ENCODE assay signal across 8 mouse cellular contexts in genomic region chr12:111757561-111758325, GRCm38 (mm10). TPM values are rescaled to one million over a fixed set of nuclear protein-coding genes. Genes with fewer than 3 reads are reported as not detected.
DNase-seq lines count a peak whose midpoint lies in the region; ATAC-seq lines count a peak whose summit lies in the region.

No protein-coding gene starts in this region.

- H3K79me2 ChIP-seq in macrophage (ENCODE audit: inconsistent target) = peaks cover 39% of the 10 kb centered on the region

- no peak for DNase-seq in heart, postnatal 36 days
- DNase-seq in ZHBTc4 (ENCODE audit: low read depth, low spot score) = peak; percentile 45
- no peak for DNase-seq in left cerebral cortex, postnatal 10 days (ENCODE audit: extremely low spot score in 1 of 2, low spot score in 2 of 2)
- DNase-seq in spleen, adult 12 weeks (ENCODE audit: low spot score) = no peak
- DNase-seq in layer of hippocampus, adult 11-12 months (ENCODE audit: low spot score) = no peak

- WGBS in heart, embryonic 15.5 days = 59% methylated on average over 10 of the region's 10 CpGs
- 47% methylated on average over 10 of the region's 10 CpGs for WGBS in forebrain, embryonic 13.5 days
- 71% methylated on average over 10 of the region's 10 CpGs for WGBS in macrophage (ENCODE audit: missing documents)

- no peak for ATAC-seq in heart, embryonic 15.5 days (replicated peaks; ENCODE audit: insufficient number of reproducible peaks, insufficient read depth, low FRiP score, low read depth)
- ATAC-seq in forebrain, embryonic 13.5 days = no peak

- H3K4me3 ChIP-seq in heart, embryonic 15.5 days = peak overlapping the region; percentile 94
- peak overlapping the region; percentile 94 for H3K4me3 ChIP-seq in forebrain, embryonic 13.5 days
- H3K4me3 ChIP-seq in macrophage (ENCODE audit: inconsistent target) = peak overlapping the region; percentile 23

- H3K9ac ChIP-seq in heart, embryonic 15.5 days = peak overlapping the region; percentile 94
- peak overlapping the region; percentile 99 for H3K9ac ChIP-seq in forebrain, embryonic 13.5 days

- intact Hi-C loops in heart, postnatal 36 days (cut with DNase I) = no loop called here
- intact Hi-C loops in left cerebral cortex, postnatal 10 days (cut with DNase I) = no loop called here

- peak overlapping the region; percentile 91; the same call in 1 of the 2 replicates for H3K27ac ChIP-seq in heart, embryonic 15.5 days
- H3K27ac ChIP-seq in forebrain, embryonic 13.5 days = peak overlapping the region; percentile 93
- H3K27ac ChIP-seq in macrophage = no peak overlapping the region

- H3K27me3 ChIP-seq in heart, embryonic 15.5 days = no peaks in the 10 kb centered on the region
- no peaks in the 10 kb centered on the region for H3K27me3 ChIP-seq in forebrain, embryonic 13.5 days

- H3K4me2 ChIP-seq in heart, embryonic 15.5 days = peak overlapping the region; percentile 93
- peak overlapping the region; percentile 97 for H3K4me2 ChIP-seq in forebrain, embryonic 13.5 days

- H3K9me3 ChIP-seq in heart, embryonic 15.5 days (replicated peaks) = no peaks in the 10 kb centered on the region
- H3K9me3 ChIP-seq in forebrain, embryonic 13.5 days (replicated peaks) = no peaks in the 10 kb centered on the region

- no peaks in the 10 kb centered on the region for H3K36me3 ChIP-seq in heart, embryonic 15.5 days
- peaks cover 5% of the 10 kb centered on the region for H3K36me3 ChIP-seq in forebrain, embryonic 13.5 days (ENCODE audit: poor library complexity, severe bottlenecking)
- H3K36me3 ChIP-seq in macrophage (ENCODE audit: inconsistent target) = 0 out of 2 replicates have a peak, but pooled peaks cover 6% of the 10 kb centered on the region

- peaks cover 46% of the 10 kb centered on the region for H3K4me1 ChIP-seq in heart, embryonic 15.5 days (replicated peaks)
- H3K4me1 ChIP-seq in forebrain, embryonic 13.5 days = peaks cover 40% of the 10 kb centered on the region

RNA-seq across cellular contexts. Expression of gene Klc1, which starts 0.9 kb away (rescaled TPM):
- polyA plus RNA-seq in heart, embryonic 15.5 days (2015; fragmentation: Nextera tagmentation; extraction: Ambion mirVana) = 105 and 126 TPM in 2 replicates
- 10 to 100 TPM; 84.4 to 94.2 TPM for total RNA-seq in heart, postnatal 36 days (2021)
- polyA plus RNA-seq in forebrain, embryonic 13.5 days (2015; fragmentation: Nextera tagmentation; extraction: Ambion mirVana) = 319 and 339 TPM in 2 replicates
- total RNA-seq in macrophage (2018; cell fraction: chromatin; rRNA removed) = 100 to 1,000 TPM; 209 to 782 (median 387) TPM
- 10 to 100 TPM; 52.3 to 86.8 (median 72.7) TPM for total RNA-seq in macrophage (2018; cell fraction: cytosol; rRNA removed)
- total RNA-seq in macrophage (2018; cell fraction: nucleus; rRNA removed) = 100 to 1,000 TPM in 25 of 26 experiments, 10 to 100 TPM in 1; 84.1 to 254 (median 153) TPM
- 70.3 to 119 TPM (median 70.6 TPM) in 3 replicates for polyA plus RNA-seq in macrophage (2018)
- total RNA-seq in left cerebral cortex, postnatal 10 days (2021) = 100 to 1,000 TPM; 901 to 907 TPM

RNA-seq across cellular contexts. Expression of gene Apopt1, which starts 44.7 kb away (rescaled TPM):
- 41.3 and 41.5 TPM in 2 replicates for polyA plus RNA-seq in heart, embryonic 15.5 days (2015; fragmentation: Nextera tagmentation; extraction: Ambion mirVana)
- 10 to 100 TPM; 38.4 to 40.6 TPM for total RNA-seq in heart, postnatal 36 days (2021)
- polyA plus RNA-seq in forebrain, embryonic 13.5 days (2015; fragmentation: Nextera tagmentation; extraction: Ambion mirVana) = 52.6 and 56.2 TPM in 2 replicates
- 10 to 100 TPM in 19 of 26 experiments, 1 to 10 TPM in 7; 5.3 to 34.1 (median 17.7) TPM for total RNA-seq in macrophage (2018; cell fraction: chromatin; rRNA removed)
- total RNA-seq in macrophage (2018; cell fraction: cytosol; rRNA removed) = 10 to 100 TPM; 20.9 to 34.0 (median 27.7) TPM
- total RNA-seq in macrophage (2018; cell fraction: nucleus; rRNA removed) = 10 to 100 TPM in 14 of 26 experiments, 1 to 10 TPM in 12; 4.4 to 26.4 (median 12.6) TPM
- polyA plus RNA-seq in macrophage (2018) = 25.8 to 45.9 TPM (median 27.0 TPM) in 3 replicates
- total RNA-seq in left cerebral cortex, postnatal 10 days (2021) = 10 to 100 TPM; 37.9 to 38.6 TPM

RNA-seq across cellular contexts. Expression of gene Bag5, which starts 44.7 kb away (rescaled TPM):
- polyA plus RNA-seq in heart, embryonic 15.5 days (2015; fragmentation: Nextera tagmentation; extraction: Ambion mirVana) = 36.2 and 39.9 TPM in 2 replicates
- 10 to 100 TPM; 19.5 to 20.4 TPM for total RNA-seq in heart, postnatal 36 days (2021)
- polyA plus RNA-seq in forebrain, embryonic 13.5 days (2015; fragmentation: Nextera tagmentation; extraction: Ambion mirVana) = 62.1 and 62.8 TPM in 2 replicates
- 10 to 100 TPM in 5 of 26 experiments, 1 to 10 TPM in 21; 1.9 to 11.0 (median 6.1) TPM for total RNA-seq in macrophage (2018; cell fraction: chromatin; rRNA removed)
- total RNA-seq in macrophage (2018; cell fraction: cytosol; rRNA removed) = 10 to 100 TPM; 10.4 to 21.8 (median 16.3) TPM
- 10 to 100 TPM in 16 of 26 experiments, 1 to 10 TPM in 10; 6.3 to 21.7 (median 11.4) TPM for total RNA-seq in macrophage (2018; cell fraction: nucleus; rRNA removed)
- 17.0 to 24.0 TPM (median 23.4 TPM) in 3 replicates for polyA plus RNA-seq in macrophage (2018)
- total RNA-seq in left cerebral cortex, postnatal 10 days (2021) = 10 to 100 TPM; 40.6 to 43.2 TPM

RNA-seq across cellular contexts. Expression of gene Xrcc3, which starts 55.9 kb away (rescaled TPM):
- 3.8 and 7.8 TPM in 2 replicates for polyA plus RNA-seq in heart, embryonic 15.5 days (2015; fragmentation: Nextera tagmentation; extraction: Ambion mirVana)
- total RNA-seq in heart, postnatal 36 days (2021) = 1 to 10 TPM in 1 of 2 experiments, under 1 TPM in 1; 0.76 to 1.9 TPM
- 5.5 and 6.6 TPM in 2 replicates for polyA plus RNA-seq in forebrain, embryonic 13.5 days (2015; fragmentation: Nextera tagmentation; extraction: Ambion mirVana)
- total RNA-seq in macrophage (2018; cell fraction: chromatin; rRNA removed) = 10 to 100 TPM in 1 of 26 experiments, 1 to 10 TPM in 23, under 1 TPM in 1, not detected in 1; 0.75 to 11.5 (median 3.8) TPM
- 1 to 10 TPM in 12 of 26 experiments, under 1 TPM in 14; 0.19 to 1.8 (median 0.94) TPM for total RNA-seq in macrophage (2018; cell fraction: cytosol; rRNA removed)
- total RNA-seq in macrophage (2018; cell fraction: nucleus; rRNA removed) = 1 to 10 TPM in 20 of 26 experiments, under 1 TPM in 6; 0.35 to 10.0 (median 1.9) TPM
- polyA plus RNA-seq in macrophage (2018) = 0.75 to 4.9 TPM (median 1.3 TPM) in 3 replicates
- 1 to 10 TPM; 3.0 to 3.2 TPM for total RNA-seq in left cerebral cortex, postnatal 10 days (2021)

RNA-seq across cellular contexts. Expression of gene Zfyve21, which starts 56.2 kb away (rescaled TPM):
- 86.6 and 99.9 TPM in 2 replicates for polyA plus RNA-seq in heart, embryonic 15.5 days (2015; fragmentation: Nextera tagmentation; extraction: Ambion mirVana)
- total RNA-seq in heart, postnatal 36 days (2021) = 10 to 100 TPM; 65.3 to 66.5 TPM
- polyA plus RNA-seq in forebrain, embryonic 13.5 days (2015; fragmentation: Nextera tagmentation; extraction: Ambion mirVana) = 42.4 and 45.6 TPM in 2 replicates
- total RNA-seq in macrophage (2018; cell fraction: chromatin; rRNA removed) = 10 to 100 TPM in 8 of 26 experiments, 1 to 10 TPM in 18; 1.5 to 24.7 (median 5.8) TPM
- total RNA-seq in macrophage (2018; cell fraction: cytosol; rRNA removed) = 10 to 100 TPM in 9 of 26 experiments, 1 to 10 TPM in 17; 4.7 to 15.3 (median 7.5) TPM
- total RNA-seq in macrophage (2018; cell fraction: nucleus; rRNA removed) = 10 to 100 TPM in 3 of 26 experiments, 1 to 10 TPM in 22, under 1 TPM in 1; 0.58 to 15.8 (median 4.8) TPM
- 5.7 to 14.3 TPM (median 12.7 TPM) in 3 replicates for polyA plus RNA-seq in macrophage (2018)
- total RNA-seq in left cerebral cortex, postnatal 10 days (2021) = 10 to 100 TPM; 14.9 to 19.2 TPM

Comparison
In these comparisons a context has a peak if more than half of its experiments do, and no peak if none do; other contexts are left out.
1. H3K4me3 ChIP-seq: peak in every context shown above with its lines; median percentile 94 in heart, embryonic 15.5 days; 94 in forebrain, embryonic 13.5 days; 23 in macrophage.